Mouse (Mus musculus): Measurements from ENCODE around the gene Anxa8. TPM values are rescaled to one million over a fixed set of nuclear protein-coding genes. Genes with fewer than 3 reads are reported as not detected.

Anxa8 gene
- total RNA-seq (2021): 1 to 10 TPM in 1 of 2 experiments, under 1 TPM in 1; 0.83 to 1.1 TPM
- long read RNA-seq, partial matches to known transcripts: 0 of 1 reads
- long read RNA-seq, other reads (novel, unspliced or antisense): 1 of 1 reads

DNA sequence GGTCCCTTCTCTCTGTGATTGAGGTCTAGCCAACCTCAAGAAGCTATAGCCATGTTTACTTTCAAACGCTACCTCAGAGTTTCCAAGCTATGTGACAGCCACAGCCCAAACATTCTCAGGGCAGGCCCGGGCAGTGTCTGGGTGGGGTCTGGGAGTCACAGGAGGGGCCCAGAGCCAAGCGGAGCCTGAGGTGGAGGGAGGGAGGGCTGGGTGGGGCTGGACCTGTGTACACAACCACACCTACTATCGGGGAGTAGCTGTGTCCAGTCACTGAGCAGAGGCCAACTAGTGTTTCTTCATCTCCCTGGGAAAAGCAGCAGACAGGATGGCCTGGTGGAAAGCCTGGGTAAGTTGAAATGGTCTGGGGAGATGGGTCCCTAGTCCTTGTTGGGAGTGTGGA is at the start of gene Anxa8:
TSS of gene Anxa8 (plus strand) at position 251 of the 400 bp plus-strand sequence.
- no peak for DNase-seq (ENCODE audit: low spot score in 2 of 2)

- no peak for DNase-seq (ENCODE audit: low spot score in 2 of 2)
Measured at GRCm38 (mm10) chr14:34041241-34041640, 44.5 kb upstream of the Anxa8 start.

DNA sequence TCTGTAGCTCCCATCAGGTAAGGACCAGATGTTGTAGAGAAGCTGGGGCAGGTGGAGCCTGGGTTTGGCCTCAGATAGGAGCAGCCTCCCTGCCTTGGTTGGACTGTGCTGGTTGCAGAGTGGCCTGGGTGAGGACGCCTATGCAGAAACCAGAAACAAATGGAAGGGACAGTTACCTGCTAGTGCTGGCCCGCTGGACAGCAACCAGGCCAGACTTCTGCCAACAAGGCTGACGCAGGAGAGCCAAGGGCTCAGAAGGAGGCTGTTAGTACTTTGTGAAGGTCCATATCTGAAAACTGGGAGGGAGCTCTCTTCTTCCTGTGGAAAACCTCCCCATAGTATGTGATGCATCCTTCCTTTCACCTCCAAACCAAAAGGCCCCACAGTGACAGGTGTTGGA is 42.4 kb upstream of the Anxa8 start:
- DNase-seq (ENCODE audit: low spot score in 2 of 2): no peak

DNA sequence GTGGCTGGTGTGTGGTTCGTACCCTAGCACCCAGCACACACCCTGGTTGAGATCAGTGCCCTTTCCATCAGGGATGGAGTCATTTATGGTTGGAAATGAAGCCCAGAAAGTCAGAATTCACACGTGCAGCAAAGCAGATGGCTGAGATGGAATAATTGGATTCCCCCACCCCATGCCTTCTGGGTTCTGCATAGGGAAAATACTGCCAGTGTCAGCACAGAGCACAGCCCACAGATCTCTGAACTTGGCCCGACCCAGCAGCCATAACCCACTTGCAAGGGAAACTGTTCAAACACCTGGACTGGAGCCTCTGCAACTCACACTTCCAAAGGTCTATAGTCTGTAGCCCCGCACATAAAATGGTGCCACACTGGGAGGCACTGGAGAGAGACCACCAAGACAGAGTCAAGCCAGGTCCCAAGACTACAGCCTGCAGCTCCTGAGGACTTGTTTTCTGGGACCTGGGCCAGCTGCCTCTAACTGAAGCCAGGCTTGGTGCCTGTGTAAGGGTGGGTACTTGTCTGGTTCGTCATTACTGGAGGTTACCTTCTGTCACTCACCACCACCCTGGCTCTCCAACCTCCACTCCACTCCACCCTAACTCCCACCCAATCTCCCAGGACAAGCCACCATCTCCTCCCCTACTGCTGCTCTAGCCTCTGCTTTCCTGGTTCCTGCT is 35.5 kb upstream of the Anxa8 start:
- peak in 1 of 2 experiments; percentile 22 for DNase-seq (ENCODE audit: low spot score in 2 of 2)

- DNase-seq (ENCODE audit: low spot score in 2 of 2): no peak
Measured at GRCm38 (mm10) chr14:34052516-34052915, 33.3 kb upstream of the Anxa8 start, which contains the start of gene Antxrl. TSS of gene Antxrl (plus strand) at chr14:34052707.

DNA sequence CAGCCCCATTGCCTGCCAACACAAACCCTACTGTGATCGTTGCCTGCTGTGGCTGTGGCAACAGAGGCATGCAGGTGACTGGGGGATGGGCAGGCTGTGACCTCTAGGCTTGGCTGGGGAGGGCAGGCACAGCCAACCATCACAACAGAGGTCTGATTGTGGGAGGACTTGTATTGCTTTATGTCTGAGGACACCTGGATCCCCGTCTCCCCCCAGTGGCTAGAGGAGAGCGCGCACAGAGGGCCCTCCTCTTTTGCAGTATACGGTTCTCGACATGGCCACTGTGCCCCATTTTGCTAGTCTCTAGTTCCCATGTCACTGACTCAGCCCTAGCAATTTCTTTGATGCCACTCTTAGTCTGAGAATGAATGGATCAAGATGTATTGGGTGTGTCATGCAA is 14.1 kb upstream of the Anxa8 start:
- DNase-seq (ENCODE audit: low spot score in 2 of 2): no peak

- no peak for DNase-seq (ENCODE audit: low spot score in 2 of 2)
Measured at GRCm38 (mm10) chr14:34075346-34075745, 10.4 kb upstream of the Anxa8 start.

DNA sequence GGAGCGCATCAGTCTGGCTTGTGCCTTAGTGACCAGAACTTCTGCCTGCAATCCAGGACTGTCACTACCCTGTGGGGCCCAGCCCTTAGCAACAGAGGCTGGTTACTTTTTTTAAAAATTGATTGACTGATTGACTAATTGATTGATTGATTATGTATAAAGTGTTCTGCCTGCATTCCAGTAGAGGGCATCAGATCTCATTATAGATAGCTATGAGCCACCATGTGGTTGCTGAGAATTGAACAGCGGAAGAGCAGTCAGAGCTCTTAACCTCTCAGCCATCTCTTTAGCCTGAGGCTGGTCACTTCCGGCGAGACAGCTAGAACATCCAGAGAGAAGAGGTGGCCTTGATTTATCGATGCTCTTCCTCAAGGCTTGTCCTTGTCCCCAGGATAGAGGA is 8.6 kb upstream of the Anxa8 start:
- no peak for DNase-seq (ENCODE audit: low spot score in 2 of 2)

DNA sequence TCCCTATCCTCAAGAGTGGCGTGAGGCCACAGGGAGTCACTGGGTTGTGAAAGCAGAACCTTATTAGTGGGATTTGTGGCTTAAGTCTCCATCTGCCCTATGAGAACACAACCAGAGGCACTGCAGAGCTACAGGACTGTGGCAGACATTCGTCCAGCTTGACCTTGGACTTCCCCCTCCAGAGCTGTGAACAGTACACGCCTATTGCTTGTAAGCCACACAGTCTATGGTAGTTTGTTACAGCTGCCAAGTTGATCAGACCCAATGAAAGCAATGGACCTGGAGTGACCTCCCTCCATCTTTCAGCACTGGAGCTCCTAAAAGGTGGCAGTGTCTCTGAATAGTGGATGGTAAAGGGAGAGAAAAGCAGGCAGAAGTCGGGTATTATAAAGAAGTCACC is 7.5 kb upstream of the Anxa8 start:
- DNase-seq (ENCODE audit: low spot score in 2 of 2): no peak

- DNase-seq (ENCODE audit: low spot score in 2 of 2): peak; percentile 80 to 83
Measured at GRCm38 (mm10) chr14:34080321-34080997, 5.3 kb upstream of the Anxa8 start.

DNA sequence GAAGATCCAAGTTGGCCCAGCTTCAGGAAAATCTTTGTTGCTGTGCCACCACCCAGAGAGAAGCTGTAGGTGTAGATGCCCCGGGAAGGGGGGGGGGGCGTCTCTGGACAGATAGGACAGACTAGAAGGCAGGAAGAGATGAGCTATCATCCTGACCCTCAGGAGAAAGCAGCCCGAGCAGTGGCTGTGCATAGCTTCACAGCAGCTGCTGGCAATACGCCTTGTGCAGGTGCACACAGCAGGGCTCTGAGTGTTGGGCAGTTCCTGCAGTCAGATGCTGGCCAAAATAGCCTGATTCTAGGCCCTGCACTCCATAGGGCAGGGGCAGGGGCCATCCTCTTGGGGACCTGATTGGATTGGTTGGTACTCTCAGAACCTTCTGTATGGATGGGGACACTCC is 1.0 kb downstream of the Anxa8 start:
- no peak for DNase-seq (ENCODE audit: low spot score in 2 of 2)

DNA sequence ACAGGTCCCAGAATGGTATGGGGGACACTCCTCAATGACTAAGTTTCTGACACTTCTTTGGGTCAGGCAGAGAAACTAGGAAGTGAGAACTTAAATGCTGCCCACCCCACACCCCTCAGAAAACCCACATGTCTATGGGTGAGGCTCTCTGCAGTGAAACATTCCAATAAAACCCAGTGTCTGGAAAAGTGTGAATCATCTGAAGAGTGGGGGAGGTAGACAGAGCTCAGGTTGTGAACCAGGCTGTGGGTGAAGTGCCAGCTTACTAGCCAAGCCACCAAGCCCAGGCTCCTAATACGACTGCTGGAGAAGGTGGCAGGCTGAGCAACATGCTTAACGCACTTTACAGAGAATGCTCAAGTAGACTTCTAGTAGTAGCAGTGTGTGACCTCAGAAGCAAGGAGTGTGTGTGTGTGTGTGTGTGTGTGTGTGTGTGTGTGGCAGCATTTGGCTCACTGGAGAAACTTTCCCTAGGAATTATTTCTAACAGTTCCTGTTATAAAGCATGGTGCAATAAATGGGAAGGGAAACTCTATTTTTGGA is 2.1 kb downstream of the Anxa8 start:
- no peak for DNase-seq (ENCODE audit: low spot score in 2 of 2)

GRCm38 (mm10) chr14:34089796-34090195 is 4.0 kb downstream of the Anxa8 start:
- DNase-seq (ENCODE audit: low spot score in 2 of 2): no peak

DNA sequence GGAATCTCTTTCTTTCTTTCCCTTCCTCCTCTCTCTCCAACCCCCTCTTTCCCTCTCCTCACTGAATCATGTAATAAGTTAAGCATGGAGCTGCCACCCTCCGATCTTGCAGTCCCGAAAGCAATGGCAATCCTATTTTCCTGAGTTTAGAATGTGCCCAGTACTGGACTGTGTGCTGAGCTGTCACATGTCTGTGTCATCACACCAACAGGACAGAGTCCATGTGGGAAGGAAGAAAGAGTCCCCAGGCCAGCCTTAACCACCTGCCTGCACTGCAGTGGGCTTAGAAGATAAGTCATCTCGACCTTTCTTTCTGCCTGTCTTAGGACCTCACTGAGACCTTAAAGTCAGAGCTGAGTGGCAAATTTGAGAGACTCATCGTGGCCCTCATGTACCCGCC is 5.7 kb downstream of the Anxa8 start:
- DNase-seq (ENCODE audit: low spot score in 2 of 2): no peak

DNA sequence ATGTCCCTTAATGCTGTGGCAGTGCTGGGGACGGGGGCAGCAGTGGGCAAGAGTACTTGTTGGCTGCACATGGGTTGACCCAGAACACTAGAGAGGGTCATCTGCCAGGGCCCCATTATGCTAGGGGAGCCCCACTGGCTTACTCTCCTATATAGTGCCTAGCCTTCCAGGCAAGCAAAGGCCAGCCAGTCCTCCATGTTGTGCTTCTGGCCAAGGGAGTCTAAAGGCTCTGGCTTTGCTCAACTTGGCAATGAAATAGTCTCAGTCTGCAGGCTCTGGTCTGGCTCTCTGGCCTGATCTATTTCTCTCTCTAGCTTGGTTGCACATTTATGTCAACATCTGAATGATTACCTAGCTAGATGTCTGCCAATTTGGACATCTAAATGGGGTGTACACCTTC is 7.1 kb downstream of the Anxa8 start:
- DNase-seq (ENCODE audit: low spot score in 2 of 2): no peak

DNA sequence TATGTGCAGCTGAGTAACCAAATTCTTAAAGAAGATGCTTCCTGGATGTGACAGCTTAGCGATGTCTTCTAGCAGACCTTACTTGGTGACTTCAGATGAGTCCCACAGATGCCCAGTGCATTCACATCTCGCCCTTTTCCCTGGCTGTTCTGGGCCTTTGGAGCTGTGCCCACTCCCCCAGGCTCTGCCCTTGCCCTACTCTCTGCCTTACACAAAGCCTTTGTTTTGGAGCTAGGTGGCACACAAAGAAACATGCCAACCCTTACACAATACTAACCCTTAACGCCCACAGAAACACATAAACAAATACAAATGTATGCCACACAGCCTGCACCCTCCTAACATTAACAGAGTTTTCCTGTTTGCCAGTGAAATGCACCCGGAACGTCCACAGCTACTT is 10.4 kb downstream of the Anxa8 start:
- DNase-seq (ENCODE audit: low spot score in 2 of 2): no peak

DNA sequence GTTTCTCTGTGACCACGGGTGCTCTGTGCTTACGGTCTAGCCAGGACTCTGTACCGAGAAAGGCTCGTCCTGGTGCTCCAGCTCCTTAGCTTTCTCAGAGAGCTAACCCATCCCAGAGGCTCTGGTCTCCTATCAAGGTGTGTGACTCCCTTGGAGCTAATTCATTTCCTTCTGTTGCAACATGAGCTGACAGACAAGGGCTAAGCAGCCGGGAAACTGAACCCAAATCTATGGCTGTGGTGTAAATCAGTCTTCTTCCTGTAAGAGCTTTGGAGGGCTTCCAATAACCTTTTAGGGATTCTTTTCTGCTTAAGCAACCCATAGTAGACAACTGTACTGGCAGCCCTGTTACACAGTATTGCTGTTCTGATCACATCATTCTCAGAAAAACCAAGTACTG is 16.8 kb downstream of the Anxa8 start, which contains the start of gene A630023A22Rik:
TSS of gene A630023A22Rik (minus strand) at position 154 of the 400 bp plus-strand sequence.
- DNase-seq (ENCODE audit: low spot score in 2 of 2): no peak

DNA sequence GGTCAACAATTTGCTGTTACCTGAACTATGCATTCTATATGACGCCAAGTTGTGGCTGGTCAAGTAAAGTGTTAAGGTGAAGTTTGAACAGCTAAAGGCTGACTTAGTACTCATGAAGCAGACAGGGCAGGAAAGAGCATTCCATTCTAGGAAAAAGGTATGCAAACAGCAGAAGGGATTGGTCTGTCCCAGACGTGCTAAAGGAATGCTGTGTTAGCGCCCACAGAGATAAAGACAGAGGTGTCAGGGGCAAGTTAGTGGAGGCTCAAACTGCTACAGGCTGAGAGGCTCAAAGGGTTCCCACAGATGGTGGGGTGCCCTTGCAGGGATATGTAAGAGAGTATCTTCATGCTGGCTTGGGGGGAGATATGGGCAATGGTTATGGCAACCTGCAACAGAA is 18.1 kb downstream of the Anxa8 start:
- no peak for DNase-seq (ENCODE audit: low spot score in 2 of 2)

DNA sequence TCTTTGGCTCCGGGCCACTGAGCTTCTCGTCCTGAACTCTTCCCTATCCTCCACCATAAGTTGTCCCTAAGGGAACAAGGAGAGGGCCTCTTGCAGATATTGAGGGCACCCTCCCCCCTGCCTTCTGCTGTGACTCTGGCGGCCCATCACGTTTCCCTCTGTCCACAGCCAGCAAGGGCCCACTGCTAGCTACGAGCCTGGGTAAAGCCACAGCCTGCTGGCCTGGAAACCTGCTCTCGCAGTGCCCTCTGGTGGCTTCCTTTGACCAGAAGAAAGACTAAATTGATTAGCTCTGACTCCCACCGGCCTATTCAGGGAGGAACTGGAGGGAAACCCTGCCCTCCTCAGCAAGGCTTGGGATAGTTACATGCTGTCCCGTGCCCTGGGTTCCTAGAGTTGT is 19.1 kb downstream of the Anxa8 start:
- peak; percentile 64 to 74 for DNase-seq (ENCODE audit: low spot score in 2 of 2)

- DNase-seq (ENCODE audit: low spot score in 2 of 2): peak; percentile 23 to 44
Measured at GRCm38 (mm10) chr14:34106389-34107062, 20.7 kb downstream of the Anxa8 start.

DNA sequence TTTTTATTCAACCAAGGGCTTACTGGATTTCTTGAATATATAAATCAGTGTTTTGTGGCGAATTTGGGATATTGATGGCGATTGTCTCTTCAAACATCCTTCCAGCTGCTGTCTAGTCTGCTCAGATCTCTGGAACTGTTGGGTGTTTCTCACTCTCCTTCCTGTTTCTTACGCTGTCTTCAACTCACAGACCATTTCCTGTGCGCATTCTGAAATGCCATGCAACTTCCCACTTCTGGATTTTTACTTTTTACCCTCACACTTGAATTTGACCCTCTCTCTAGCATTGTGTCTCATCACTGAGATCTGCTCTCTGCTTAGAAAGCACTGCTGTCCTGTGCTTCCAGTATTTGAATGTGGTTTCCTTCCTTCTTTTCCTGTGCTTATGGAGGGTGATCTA is 21.8 kb downstream of the Anxa8 start:
- DNase-seq (ENCODE audit: low spot score in 2 of 2): no peak

DNA sequence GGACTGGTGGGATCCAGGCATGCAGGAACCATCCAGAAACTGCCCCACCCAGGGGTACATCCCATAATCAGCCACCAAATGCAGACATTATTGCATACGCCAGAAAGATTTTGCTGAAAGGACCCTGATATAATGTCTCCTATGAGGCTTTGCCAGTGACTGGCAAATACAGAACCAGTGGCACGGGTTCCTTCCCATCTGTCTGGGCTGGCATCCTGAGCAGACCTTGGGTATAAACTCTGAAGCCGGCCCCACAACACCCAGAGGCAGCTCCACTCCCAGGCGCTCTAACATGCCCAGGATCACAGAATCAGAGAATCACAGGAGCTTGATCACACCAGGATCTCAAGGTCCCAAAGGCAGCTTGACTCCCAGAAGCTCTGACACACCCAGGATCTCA is 28.5 kb downstream of the Anxa8 start:
- DNase-seq (ENCODE audit: low spot score in 2 of 2): no peak
